Mouse (Mus musculus) retina, embryonic 14.5 days (tissue): ENCODE measurements around the gene Fastk.

Experiments
- DNase-seq: peaks from one replicate; pipeline ENCODE4 v3.0.0-alpha.2; 2015; ENCODE audit warnings: low spot score

Gene Fastk

GRCm38 (mm10) chr5:24453283-24453984 lies 8.3 kb upstream of the Fastk start:
- peak; percentile 68 for DNase-seq

- peak; percentile 46 for DNase-seq
Measured at GRCm38 (mm10) chr5:24452691-24453233, 7.7 kb upstream of the Fastk start.

- DNase-seq, result peak; percentile 53
Measured at GRCm38 (mm10) chr5:24452030-24452690, 7.1 kb upstream of the Fastk start, which contains the start of gene Agap3. Gene Agap3, plus strand, starts transcription at chr5:24452177.

GRCm38 (mm10) chr5:24451264-24452029 lies 6.4 kb upstream of the Fastk start:
- peak; percentile 83 for DNase-seq

- DNase-seq, result peak; percentile 77
Measured at GRCm38 (mm10) chr5:24447624-24448298, 2.7 kb upstream of the Fastk start, which contains the start of gene Tmub1. Gene Tmub1, minus strand, starts transcription at chr5:24447854.

- DNase-seq, result no peak
Measured at GRCm38 (mm10) chr5:24446630-24447029, 1.5 kb upstream of the Fastk start.

- peak; percentile 42 for DNase-seq
Measured at GRCm38 (mm10) chr5:24445428-24446080, 467 bp upstream of the Fastk start.

- DNase-seq, result no peak
Measured at GRCm38 (mm10) chr5:24443927-24444326, 1.2 kb downstream of the Fastk start.

- DNase-seq, result no peak
Measured at GRCm38 (mm10) chr5:24443204-24443603, 1.9 kb downstream of the Fastk start.

- DNase-seq, result no peak
Measured at GRCm38 (mm10) chr5:24442029-24442428, 3.1 kb downstream of the Fastk start.

GRCm38 (mm10) chr5:24441187-24441586 lies 3.9 kb downstream of the Fastk start:
- no peak for DNase-seq

GRCm38 (mm10) chr5:24433993-24434392 lies 11.1 kb downstream of the Fastk start:
- DNase-seq, result no peak

GRCm38 (mm10) chr5:24428596-24428995 lies 16.5 kb downstream of the Fastk start:
- no peak for DNase-seq

- peak; percentile 49 for DNase-seq
Measured at GRCm38 (mm10) chr5:24427981-24428402, 17.1 kb downstream of the Fastk start.

- no peak for DNase-seq
Measured at GRCm38 (mm10) chr5:24427285-24427633, 17.8 kb downstream of the Fastk start.

- no peak for DNase-seq
Measured at GRCm38 (mm10) chr5:24426556-24427284, 18.4 kb downstream of the Fastk start.

- no peak for DNase-seq
Measured at GRCm38 (mm10) chr5:24426037-24426432, 19.1 kb downstream of the Fastk start.

- DNase-seq, result peak; percentile 66
Measured at GRCm38 (mm10) chr5:24425421-24426036, 19.6 kb downstream of the Fastk start.

GRCm38 (mm10) chr5:24424861-24425411 lies 20.2 kb downstream of the Fastk start:
- DNase-seq, result peak; percentile 90
